Mouse (Mus musculus) heart, adult 2 months (tissue): ENCODE data around the gene Klhl26. TPM values are rescaled to one million over a fixed set of nuclear protein-coding genes. Genes with fewer than 3 reads are reported as not detected.

ENCODE experiments used
- DNase-seq, 2 experiments: peaks; one replicate each; pipeline ENCODE4 v3.0.0; 2021
- H3K27ac ChIP-seq: fragments of 200-600 bp; 2 replicates; pipeline ENCODE4 v1.8.1; 2022
- H3K27me3 ChIP-seq: fragments of 200-500 bp; 2 replicates; pipeline ENCODE4 v1.6.1; 2012; ENCODE audit warnings: mild to moderate bottlenecking, low read length, inconsistent platforms, mixed read lengths; ENCODE audit not compliant: control insufficient read depth, insufficient read depth
- H3K36me3 ChIP-seq: fragments of 200-500 bp; 2 replicates; pipeline ENCODE4 v1.6.1; 2012; ENCODE audit warnings: low read length, inconsistent platforms; ENCODE audit not compliant: control insufficient read depth, insufficient read depth
- H3K4me1 ChIP-seq: fragments of 200-500 bp; 2 replicates; pipeline ENCODE4 v1.6.1; 2011; ENCODE audit warnings: low read length; ENCODE audit not compliant: control insufficient read depth, insufficient read depth
- H3K4me3 ChIP-seq: fragments of 200-600 bp; 2 replicates; pipeline ENCODE4 v1.8.1; 2022
- H3K79me2 ChIP-seq: fragments of 200-500 bp; replicated peaks from 2 replicates; pipeline ENCODE4 v1.6.1; 2012; ENCODE audit warnings: mild to moderate bottlenecking, inconsistent platforms, low read length, moderate library complexity, mixed read lengths; ENCODE audit not compliant: control insufficient read depth, insufficient read depth
- H3K9ac ChIP-seq: fragments of 200-500 bp; 2 replicates; pipeline ENCODE4 v1.6.1; 2012; ENCODE audit warnings: low read depth, mild to moderate bottlenecking, control low read depth, inconsistent platforms, low read length, mixed read lengths
- CTCF ChIP-seq: fragments of 200-600 bp; IDR thresholded peaks from 2 replicates; pipeline ENCODE4 v1.8.1; 2022; ENCODE audit warnings: antibody characterized with exemption, mild to moderate bottlenecking, moderate library complexity
- EP300 ChIP-seq: fragments of 200-500 bp; IDR thresholded peaks from 2 replicates; pipeline ENCODE4 v1.6.1; 2011; ENCODE audit warnings: low read depth, low read length, control low read depth; ENCODE audit not compliant: insufficient read depth
- POLR2A ChIP-seq: fragments of 200-500 bp; IDR thresholded peaks from 2 replicates; pipeline ENCODE4 v1.6.1; 2011; ENCODE audit warnings: mild to moderate bottlenecking, low read depth, low read length, control low read depth; ENCODE audit not compliant: insufficient read depth
- WGBS: fragments of 180-500 bp; shearing (Covaris S2); methylation state at CpG from one replicate; pipeline ENCODE4 v1.1.7; 2018; 5-methylcytosine and 5-hydroxymethylcytosine counted together
- intact Hi-C: fragments of 180-260 bp; cut with DNase I; formaldehyde crosslinking; loops from one replicate; pipeline ENCODE4 v1.15.1; 2025
- polyA plus RNA-seq: library from polyadenylated mRNA; depleted of rRNA; stranded (reverse); fragments of >200 nt; gene quantifications from 2 replicates; pipeline ENCODE4 v1.2.3, GENCODE M21; 2012
- total RNA-seq, 2 experiments: library from RNA; stranded (reverse); gene quantifications; 2 replicates each; pipeline ENCODE4 v1.2.3; 2021

Gene Klhl26
- total and polyA plus RNA-seq, 3 experiments: 8.1 to 18.8 (median 8.6) TPM

DNA sequence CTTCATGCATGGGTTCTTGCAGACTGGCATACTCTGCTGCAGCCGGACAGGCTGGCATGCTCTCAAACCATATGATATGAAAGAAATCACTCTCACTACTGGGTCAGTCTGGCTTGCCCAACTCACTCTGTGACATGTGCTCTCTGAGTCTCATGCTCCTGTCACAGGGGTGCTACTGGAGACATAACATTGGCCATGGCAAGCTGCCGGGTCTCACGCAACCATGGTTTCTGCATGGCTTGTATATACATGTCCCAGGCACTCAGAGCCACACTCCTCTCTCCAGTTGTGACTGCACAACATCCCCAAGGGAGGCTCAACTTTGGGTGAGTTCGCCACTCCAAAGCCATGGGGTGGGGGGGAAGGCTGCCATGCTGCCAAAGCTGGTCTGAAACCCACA, 45.6 kb downstream of the Klhl26 start:
- intact Hi-C loops: no loop called here
- no peak for DNase-seq
- 89% methylated on average over 4 of the region's 4 CpGs for WGBS

DNA sequence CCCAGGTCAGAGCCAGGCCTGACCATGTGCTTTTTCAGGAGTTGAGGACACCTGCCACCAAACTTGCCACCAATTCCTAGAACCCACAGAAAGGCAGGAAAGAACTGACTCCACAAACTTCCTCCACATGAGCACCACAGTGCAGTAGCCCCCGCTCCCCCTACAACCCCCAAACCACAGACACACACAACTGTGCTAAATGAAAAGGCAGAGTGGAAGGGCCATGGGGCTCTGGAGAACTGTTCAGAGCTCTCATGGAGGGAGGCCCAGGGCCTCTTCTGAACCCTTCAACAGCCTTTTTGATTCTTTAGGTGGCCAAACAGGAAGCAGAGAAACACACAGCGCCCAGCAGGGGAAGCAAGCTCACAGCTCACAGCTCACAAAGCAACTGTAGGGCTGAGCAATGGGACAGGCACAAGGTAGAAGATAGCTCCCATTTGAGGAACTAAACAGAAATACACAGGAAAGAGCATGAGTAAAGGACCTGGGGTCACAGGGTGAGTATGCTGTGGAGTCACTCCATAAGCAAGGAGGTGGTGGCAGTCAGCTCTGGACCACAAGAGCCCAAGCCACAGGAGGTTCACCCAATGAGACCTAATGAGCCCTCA, 50.4 kb downstream of the Klhl26 start:
- no peak overlapping the region for H3K9ac ChIP-seq
- no peaks in the 10 kb centered on the region for H3K27me3 ChIP-seq
- H3K36me3 ChIP-seq: no peaks in the 10 kb centered on the region
- DNase-seq: no peak
- 82% methylated on average over 2 of the region's 2 CpGs for WGBS
- no peaks in the 10 kb centered on the region for H3K79me2 ChIP-seq
- no peak overlapping the region for H3K27ac ChIP-seq
- H3K4me1 ChIP-seq: no peaks in the 10 kb centered on the region
- intact Hi-C loops: no loop called here
- no peak overlapping the region for H3K4me3 ChIP-seq
- no peak for TF ChIP-seq EP300
- TF ChIP-seq CTCF: no peak
- no peak for TF ChIP-seq POLR2A

More for the DNA sequence above, 45.6 kb downstream of the Klhl26 start:
- no peaks in the 10 kb centered on the region for H3K27me3 ChIP-seq
- H3K9ac ChIP-seq: no peak overlapping the region
- H3K27ac ChIP-seq: no peak overlapping the region
- no peak overlapping the region for H3K4me3 ChIP-seq
- H3K4me1 ChIP-seq: no peaks in the 10 kb centered on the region
- no peak for TF ChIP-seq POLR2A
- TF ChIP-seq CTCF: no peak
- no peak for TF ChIP-seq EP300
- 0 out of 2 replicates have a peak, but pooled peaks cover 3% of the 10 kb centered on the region for H3K79me2 ChIP-seq
- H3K36me3 ChIP-seq: no peaks in the 10 kb centered on the region

DNA sequence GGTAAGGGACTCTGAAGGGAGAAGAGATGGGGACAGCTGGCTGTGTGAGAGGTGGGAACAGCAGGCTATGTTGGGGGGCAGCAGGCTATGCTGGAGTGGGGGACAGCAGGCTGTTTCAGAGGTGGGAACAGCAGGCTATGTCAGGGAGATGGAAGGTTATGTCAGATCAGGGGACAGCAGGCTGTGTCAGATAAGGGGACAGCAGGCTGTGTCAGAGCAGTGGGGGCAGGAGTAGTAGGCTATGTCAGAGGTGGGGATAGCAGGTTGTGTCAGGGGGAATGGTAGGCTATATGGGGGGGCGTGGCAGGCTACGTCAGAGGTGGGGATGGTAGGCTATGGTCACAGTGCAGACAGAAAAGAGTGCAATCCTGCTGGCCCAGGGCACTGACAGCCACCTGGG, 54.0 kb downstream of the Klhl26 start:
- Histone ChIP-seq H3K9ac (no peak overlapping the region), H3K27ac (no peak overlapping the region), H3K4me3 (no peak overlapping the region), H3K36me3 (no peaks in the 10 kb centered on the region), H3K79me2 (no peaks in the 10 kb centered on the region), H3K4me1 (no peaks in the 10 kb centered on the region), H3K27me3 (no peaks in the 10 kb centered on the region)
- no peak for TF ChIP-seq POLR2A
- no peak for TF ChIP-seq CTCF
- no peak for TF ChIP-seq EP300
- intact Hi-C loops: no loop called here
- no peak for DNase-seq
- WGBS: 88% methylated on average over 2 of the region's 2 CpGs

DNA sequence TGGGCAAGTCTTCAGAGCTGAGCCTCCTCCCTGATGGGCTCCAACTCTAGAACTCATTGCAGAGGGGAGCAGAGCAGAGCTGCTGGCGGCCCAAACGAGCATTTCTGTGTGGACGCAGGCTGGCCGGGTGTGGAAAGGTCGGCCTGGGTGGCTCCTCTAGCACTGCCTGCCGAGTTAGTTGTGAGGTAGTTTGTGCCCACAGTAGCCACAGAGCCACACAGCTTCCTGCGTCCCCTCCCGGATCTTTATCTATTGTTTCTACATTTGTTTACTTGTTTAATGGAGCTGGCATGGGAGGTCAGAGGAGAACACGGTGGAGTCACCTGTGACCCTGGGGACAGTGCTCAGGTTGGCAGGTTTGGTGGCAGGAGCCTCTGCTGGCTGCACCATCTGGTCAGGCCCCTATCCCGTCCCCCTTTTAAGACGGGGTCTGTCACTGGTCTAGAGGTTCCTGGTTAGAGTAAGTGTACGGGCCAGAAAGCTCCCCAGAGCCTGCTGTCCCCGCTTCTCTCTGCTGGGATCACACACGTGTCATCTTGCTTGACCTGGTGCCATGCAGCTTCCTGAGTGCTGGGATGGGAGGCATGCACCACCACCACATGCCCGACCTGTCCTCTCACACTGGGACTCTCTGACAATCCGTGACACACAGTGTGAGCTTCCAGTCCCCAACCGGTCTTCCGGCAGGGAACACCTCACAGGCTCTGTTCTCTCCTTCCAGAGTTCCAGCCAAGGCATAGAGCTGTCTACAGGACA, 55.2 kb downstream of the Klhl26 start:
- no peak overlapping the region for H3K27ac ChIP-seq
- DNase-seq: no peak
- no peaks in the 10 kb centered on the region for H3K4me1 ChIP-seq
- H3K36me3 ChIP-seq: no peaks in the 10 kb centered on the region
- WGBS: 81% methylated on average over 18 of the region's 18 CpGs
- no peaks in the 10 kb centered on the region for H3K79me2 ChIP-seq
- intact Hi-C loops: no loop called here
- H3K27me3 ChIP-seq: no peaks in the 10 kb centered on the region
- no peak overlapping the region for H3K4me3 ChIP-seq
- no peak overlapping the region for H3K9ac ChIP-seq
- TF ChIP-seq POLR2A (no peak), CTCF (no peak), EP300 (no peak)

DNA sequence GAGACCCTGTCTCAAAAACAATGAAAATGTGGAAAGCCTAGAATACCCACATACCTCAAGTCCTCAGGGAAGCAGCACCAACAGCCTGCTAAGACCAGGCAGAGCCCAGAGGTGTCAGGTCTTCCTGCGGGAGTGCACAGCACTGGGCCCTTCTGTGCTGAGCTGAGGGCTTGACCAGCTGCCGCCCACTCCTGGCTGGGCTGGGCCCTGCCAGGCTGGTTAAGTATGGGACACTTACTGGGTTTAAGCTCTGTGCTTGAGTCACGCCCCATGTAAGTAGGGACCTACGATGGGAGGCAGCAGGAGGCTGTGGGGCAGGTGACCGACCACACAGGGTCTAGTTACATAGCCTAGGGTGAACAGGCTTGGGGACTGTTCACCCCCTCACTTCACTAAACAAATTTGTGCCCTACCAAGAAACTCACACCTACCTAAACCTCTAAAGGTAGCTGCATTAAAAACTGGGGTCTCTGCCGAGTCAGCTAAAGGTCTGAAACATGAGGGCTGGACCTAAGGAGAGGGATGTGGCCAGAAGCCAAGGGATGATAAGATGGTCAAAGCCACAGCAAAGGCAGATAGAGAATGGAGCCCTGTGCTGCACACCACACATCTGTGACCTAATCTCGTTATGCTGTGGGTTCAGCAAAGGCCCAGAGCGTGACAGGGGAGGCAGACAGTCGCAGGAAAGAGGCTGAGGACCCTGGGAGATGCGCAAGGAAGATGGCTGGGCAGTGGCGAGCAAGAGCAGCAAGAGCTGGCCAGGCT, 56.7 kb downstream of the Klhl26 start:
- 81% methylated on average over 11 of the region's 11 CpGs for WGBS
- intact Hi-C loops: no loop called here
- no peak overlapping the region for H3K9ac ChIP-seq

More for the DNA sequence above, 56.7 kb downstream of the Klhl26 start:
- Histone ChIP-seq H3K36me3 (no peaks in the 10 kb centered on the region), H3K4me3 (no peak overlapping the region), H3K27ac (no peak overlapping the region), H3K27me3 (no peaks in the 10 kb centered on the region), H3K79me2 (no peaks in the 10 kb centered on the region), H3K4me1 (no peaks in the 10 kb centered on the region)
- DNase-seq: no peak
- no peak for TF ChIP-seq POLR2A
- TF ChIP-seq CTCF: no peak
- TF ChIP-seq EP300: no peak
